Mouse (Mus musculus): Measurements from ENCODE around the gene Tfdp1.
A peak's percentile ranks its signal among the peaks of the same experiment; 100 is the strongest.

- TF ChIP-seq POLR2A (IDR thresholded peaks at IDR 0.05; ENCODE audit: low read depth, low read length) (no peak), CTCF (IDR thresholded peaks at IDR 0.05; ENCODE audit: extremely low read depth, insufficient read length, insufficient replicate concordance, low read depth, low read length) (peak; percentile 92; the same call in 1 of the 2 replicates)
These were observed 73.0 kb downstream of the Tfdp1 start for GRCm38 (mm10) chr8:13411597-13411996.

Data from small intestine, adult 2 months (tissue).